Mouse (Mus musculus) bone marrow, adult 2 months (tissue): ENCODE data around the gene Prg2. TPM values are rescaled to one million over a fixed set of nuclear protein-coding genes. Genes with fewer than 3 reads are reported as not detected.

ENCODE experiments used
- H3K27ac ChIP-seq: fragments of 200-500 bp; 2 replicates; pipeline ENCODE4 v1.5.1; 2012; ENCODE audit warnings: low read depth, mild to moderate bottlenecking, control low read depth, inconsistent platforms, low read length; ENCODE audit not compliant: control insufficient read depth, poor library complexity, insufficient read depth
- H3K4me1 ChIP-seq: fragments of 200-500 bp; 2 replicates; pipeline ENCODE4 v1.6.1; 2011; ENCODE audit warnings: low read length; ENCODE audit not compliant: control insufficient read depth, insufficient read depth
- H3K4me3 ChIP-seq: fragments of 200-500 bp; replicated peaks from 2 replicates; pipeline ENCODE3; 2011; ENCODE audit warnings: mild to moderate bottlenecking, low read depth, low read length, control low read depth; ENCODE audit not compliant: control insufficient read depth
- CTCF ChIP-seq: fragments of 200-500 bp; IDR thresholded peaks from 2 replicates; pipeline ENCODE4 v1.5.1; 2011; ENCODE audit warnings: low read length, control low read depth; ENCODE audit not compliant: control insufficient read depth, insufficient read depth
- POLR2A ChIP-seq: fragments of 200-500 bp; IDR thresholded peaks from 2 replicates; pipeline ENCODE4 v1.6.1; 2011; ENCODE audit warnings: low read depth, mild to moderate bottlenecking, control low read depth, low read length, borderline replicate concordance; ENCODE audit not compliant: control insufficient read depth
- WGBS: fragments of 180-500 bp; shearing (Covaris S2); methylation state at CpG from one replicate; pipeline ENCODE4 v1.1.7; 2018; 5-methylcytosine and 5-hydroxymethylcytosine counted together
- polyA plus RNA-seq: library from polyadenylated mRNA; stranded (reverse); fragments of >200 nt; gene quantifications from 2 replicates; pipeline ENCODE4 v1.2.4, GENCODE M21; 2011; ENCODE audit warnings: low replicate concordance; ENCODE audit not compliant: missing spikeins, insufficient read depth, insufficient read length

The Prg2 gene
- polyA plus RNA-seq, 1 experiment = 464 TPM

GRCm38 (mm10) chr2:85007729-85008128 lies 27.5 kb downstream of the Prg2 start:
- no peak overlapping the region for H3K27ac ChIP-seq
- no peak overlapping the region for H3K4me3 ChIP-seq
- 14% methylated on average over 4 of the region's 4 CpGs for WGBS
- H3K4me1 ChIP-seq = no peaks in the 10 kb centered on the region
- no peak for TF ChIP-seq POLR2A
- TF ChIP-seq CTCF = 0 out of 2 replicates have a peak, but pooled peaks have one; percentile 6

GRCm38 (mm10) chr2:85009212-85009611 lies 29.0 kb downstream of the Prg2 start:
- 88% methylated on average over 2 of the region's 2 CpGs for WGBS
- no peak overlapping the region for H3K27ac ChIP-seq
- TF ChIP-seq CTCF (no peak), POLR2A (no peak)
- H3K4me3 ChIP-seq = no peak overlapping the region
- H3K4me1 ChIP-seq = no peaks in the 10 kb centered on the region; the same call in 1 of the 2 replicates

- peak overlapping the region; percentile 17 for H3K4me3 ChIP-seq
- H3K4me1 ChIP-seq = no peaks in the 10 kb centered on the region; the same call in none of the 2 replicates
- no peak for TF ChIP-seq CTCF
- no peak for TF ChIP-seq POLR2A
- peak overlapping the region; percentile 84 for H3K27ac ChIP-seq
- 60% methylated on average over 9 of the region's 9 CpGs for WGBS
These were observed 31.8 kb downstream of the Prg2 start for GRCm38 (mm10) chr2:85011906-85012604.

- TF ChIP-seq CTCF = no peak
- TF ChIP-seq POLR2A = no peak
- no peaks in the 10 kb centered on the region; the same call in none of the 2 replicates for H3K4me1 ChIP-seq
- 48% methylated on average over 14 of the region's 14 CpGs for whole genome bisulfite sequencing
- H3K27ac ChIP-seq = peak overlapping the region; percentile 84
- H3K4me3 ChIP-seq = peak overlapping the region; percentile 17
These were observed 32.4 kb downstream of the Prg2 start for GRCm38 (mm10) chr2:85012679-85013078.

GRCm38 (mm10) chr2:85013826-85014587 lies 33.7 kb downstream of the Prg2 start:
- Histone ChIP-seq H3K4me1 (no peaks in the 10 kb centered on the region; the same call in none of the 2 replicates), H3K4me3 (no peak overlapping the region), H3K27ac (no peak overlapping the region)
- WGBS = 41% methylated on average over 5 of the region's 5 CpGs
- TF ChIP-seq CTCF (no peak), POLR2A (no peak)

- no peak overlapping the region for H3K27ac ChIP-seq
- no peaks in the 10 kb centered on the region; the same call in none of the 2 replicates for H3K4me1 ChIP-seq
- WGBS = 5% methylated on average over 3 of the region's 3 CpGs
- TF ChIP-seq CTCF (no peak), POLR2A (no peak)
- H3K4me3 ChIP-seq = no peak overlapping the region
These were observed 34.3 kb downstream of the Prg2 start for GRCm38 (mm10) chr2:85014588-85014982.

GRCm38 (mm10) chr2:85022043-85022442 lies 41.8 kb downstream of the Prg2 start:
- H3K4me1 ChIP-seq = peaks cover 2% of the 10 kb centered on the region
- H3K27ac ChIP-seq = no peak overlapping the region
- TF ChIP-seq POLR2A (no peak), CTCF (peak; percentile 24; the same call in 1 of the 2 replicates)
- 78% methylated on average over 4 of the region's 4 CpGs for WGBS
- H3K4me3 ChIP-seq = no peak overlapping the region

- H3K4me3 ChIP-seq = no peak overlapping the region
- no peak for TF ChIP-seq POLR2A
- TF ChIP-seq CTCF = no peak
- WGBS = 30% methylated on average over 3 of the region's 3 CpGs
- H3K4me1 ChIP-seq = peaks cover 13% of the 10 kb centered on the region
- no peak overlapping the region for H3K27ac ChIP-seq
These were observed 45.9 kb downstream of the Prg2 start for GRCm38 (mm10) chr2:85026178-85026577.

GRCm38 (mm10) chr2:85027281-85027680 lies 47.0 kb downstream of the Prg2 start:
- Histone ChIP-seq H3K4me3 (no peak overlapping the region), H3K4me1 (peaks cover 13% of the 10 kb centered on the region), H3K27ac (peak overlapping the region; percentile 55; the same call in 1 of the 2 replicates)
- 3% methylated on average over 5 of the region's 5 CpGs for WGBS
- TF ChIP-seq POLR2A = no peak
- no peak for TF ChIP-seq CTCF
